Mouse (Mus musculus) frontal cortex, adult 2 months (tissue): ENCODE measurements around the gene Lysmd4. TPM values are rescaled to one million over a fixed set of nuclear protein-coding genes. Genes with fewer than 3 reads are reported as not detected.

Source experiments
- DNase-seq, 2 experiments: peaks; one replicate each; pipeline ENCODE4 v3.0.0; 2022; ENCODE audit warnings: low spot score in 1 of 2; ENCODE audit errors: extremely low spot score in 1 of 2
- polyA plus RNA-seq: library from polyadenylated mRNA; depleted of rRNA; stranded (reverse); fragments of >200 nt; gene quantifications from 2 replicates; pipeline ENCODE4 v1.2.3, GENCODE M21; 2012; rRNA removed

Lysmd4 gene
- polyA plus RNA-seq, 1 experiment = 44.9 TPM

- DNase-seq = no peak
Observed at GRCm38 (mm10) chr7:67313200-67313599, 90.9 kb downstream of the Lysmd4 start.

- DNase-seq = no peak
Observed at GRCm38 (mm10) chr7:67318697-67319096, 96.4 kb downstream of the Lysmd4 start.

- no peak for DNase-seq
Observed at GRCm38 (mm10) chr7:67320359-67320758, 98.0 kb downstream of the Lysmd4 start.

- DNase-seq = no peak
Observed at GRCm38 (mm10) chr7:67342067-67342625, 119.8 kb downstream of the Lysmd4 start.

- DNase-seq = no peak
Observed at GRCm38 (mm10) chr7:67344443-67344842, 122.1 kb downstream of the Lysmd4 start.

GRCm38 (mm10) chr7:67352989-67353388 lies 130.6 kb downstream of the Lysmd4 start:
- no peak for DNase-seq

GRCm38 (mm10) chr7:67353667-67354066 lies 131.3 kb downstream of the Lysmd4 start:
- DNase-seq = peak in 1 of 2 experiments; percentile 31

- DNase-seq = no peak
Observed at GRCm38 (mm10) chr7:67355870-67356269, 133.5 kb downstream of the Lysmd4 start.

Other genes with a start within 250 kb of the Lysmd4 start
- gene Mef2a, start 150.3 kb downstream of the Lysmd4 start, polyA plus RNA-seq = 77.2 and 80.6 TPM in 2 replicates